Mouse (Mus musculus): ENCODE data around the gene Olfr1442. TPM values are rescaled to one million over a fixed set of nuclear protein-coding genes. Genes with fewer than 3 reads are reported as not detected.
"Not testable (repeated sequence)": the region's sequence is repeated elsewhere in the genome, so short reads cannot be mapped to it uniquely, and the experiment has no call there.

Gene Olfr1442
- not detected in 2 replicates for polyA plus RNA-seq (2016; fragmentation: Nextera tagmentation; extraction: Ambion mirVana)

GRCm38 (mm10) chr19:12670139-12670538, at the start of gene Olfr1442:
Olfr1442 (plus strand) TSS chr19:12670439.
- DNase-seq (ENCODE audit: low spot score) = no peak
- no peaks in the 10 kb centered on the region for H3K27me3 ChIP-seq (replicated peaks; ENCODE audit: low read depth, poor library complexity, severe bottlenecking)
- H3K4me3 ChIP-seq = no peak within 1 kb of the TSS
- H3K36me3 ChIP-seq (replicated peaks) = no peaks in the 10 kb centered on the region
- H3K9me3 ChIP-seq = no peaks in the 10 kb centered on the region
- no peak within 1 kb of the TSS for H3K27ac ChIP-seq (replicated peaks)
- no peaks in the 10 kb centered on the region for H3K4me1 ChIP-seq

DNA sequence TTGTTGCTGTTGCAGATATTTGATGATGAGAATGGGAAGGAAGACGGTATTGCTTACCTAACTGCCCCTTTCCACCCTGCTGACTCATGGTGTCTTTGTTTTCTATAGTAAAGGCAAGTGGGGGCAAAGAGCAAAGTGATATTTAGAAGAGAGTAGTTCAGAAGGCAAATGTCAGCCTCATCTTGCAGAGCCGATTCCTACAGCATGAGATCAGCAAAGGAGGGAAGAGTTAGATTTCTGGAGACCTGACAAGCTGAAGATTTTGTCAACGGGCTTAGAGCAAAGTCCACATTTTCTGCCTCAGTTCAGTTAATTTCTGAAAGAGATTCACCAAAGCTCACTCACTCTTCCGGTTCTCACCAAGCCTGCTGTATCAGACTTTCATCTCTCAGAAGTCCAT, 37.1 kb upstream of the Olfr1442 start, which contains the start of gene Glyat:
TSS of gene Glyat (plus strand) at position 133 of the 400 bp plus-strand sequence.
- Histone ChIP-seq H3K27me3 (replicated peaks; ENCODE audit: low read depth, poor library complexity, severe bottlenecking) (no peaks in the 10 kb centered on the region), H3K27ac (replicated peaks) (no peak within 1 kb of the TSS), H3K4me1 (no peaks in the 10 kb centered on the region), H3K4me3 (no peak within 1 kb of the TSS), H3K36me3 (replicated peaks) (no peaks in the 10 kb centered on the region), H3K9me3 (no peaks in the 10 kb centered on the region)
- 79% methylated on average over 4 of the region's 4 CpGs for WGBS
- DNase-seq (ENCODE audit: low spot score) = no peak

DNA sequence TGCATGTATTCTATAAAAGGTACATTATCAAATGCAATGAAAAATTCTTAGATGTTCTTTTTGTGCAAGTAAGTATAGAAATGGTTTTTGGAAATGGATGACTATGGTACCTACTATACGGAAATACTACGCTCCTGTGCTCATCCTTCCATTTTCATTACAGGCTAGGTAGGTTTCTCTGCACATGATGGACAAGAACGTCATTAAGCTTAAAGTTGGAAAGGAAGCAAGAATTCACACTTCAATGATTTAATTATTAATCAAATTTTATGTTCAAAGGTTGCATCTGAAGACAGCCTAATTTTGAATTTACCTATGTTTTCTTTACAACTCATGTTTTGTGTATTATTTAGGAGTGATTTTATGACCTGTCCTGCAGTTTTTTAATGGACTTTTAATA, 36.0 kb upstream of the Olfr1442 start:
- no peak overlapping the region for H3K4me3 ChIP-seq
- H3K4me1 ChIP-seq = no peaks in the 10 kb centered on the region
- H3K27me3 ChIP-seq (replicated peaks; ENCODE audit: low read depth, poor library complexity, severe bottlenecking) = no peaks in the 10 kb centered on the region
- no peaks in the 10 kb centered on the region for H3K36me3 ChIP-seq (replicated peaks)
- no peaks in the 10 kb centered on the region for H3K9me3 ChIP-seq
- no peak for DNase-seq (ENCODE audit: low spot score)
- H3K27ac ChIP-seq (replicated peaks) = no peak overlapping the region
- WGBS = 92% methylated on average over 3 of the region's 3 CpGs

DNA sequence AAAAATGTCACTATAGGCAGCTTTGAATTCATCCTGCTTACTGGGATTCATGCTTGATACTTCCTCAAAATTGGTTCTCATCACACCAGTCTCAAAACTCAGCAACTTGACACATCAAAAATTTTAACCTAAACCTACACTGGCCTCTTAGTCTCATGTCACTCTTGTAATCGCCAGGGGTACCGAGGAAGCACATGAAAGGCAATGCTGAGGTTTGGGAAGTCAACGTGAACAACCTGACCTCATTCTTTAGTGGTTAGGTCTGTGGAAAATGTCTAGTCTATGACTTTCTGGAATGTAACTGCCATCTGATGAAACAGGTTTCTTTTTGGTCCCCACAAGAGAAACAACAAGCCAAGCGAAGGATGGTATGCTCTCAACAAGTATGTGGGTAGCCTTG, 35.3 kb upstream of the Olfr1442 start:
- no peak overlapping the region for H3K27ac ChIP-seq (replicated peaks)
- DNase-seq (ENCODE audit: low spot score) = no peak
- no peaks in the 10 kb centered on the region for H3K27me3 ChIP-seq (replicated peaks; ENCODE audit: low read depth, poor library complexity, severe bottlenecking)
- H3K4me1 ChIP-seq = no peaks in the 10 kb centered on the region
- no peaks in the 10 kb centered on the region for H3K9me3 ChIP-seq
- H3K4me3 ChIP-seq = no peak overlapping the region
- H3K36me3 ChIP-seq (replicated peaks) = no peaks in the 10 kb centered on the region
- WGBS = 92% methylated on average over 4 of the region's 4 CpGs

- no peak for DNase-seq (ENCODE audit: low spot score)
- Histone ChIP-seq H3K9me3 (no peaks in the 10 kb centered on the region), H3K27me3 (replicated peaks; ENCODE audit: low read depth, poor library complexity, severe bottlenecking) (no peaks in the 10 kb centered on the region), H3K27ac (replicated peaks) (no peak overlapping the region), H3K4me3 (no peak overlapping the region), H3K36me3 (replicated peaks) (no peaks in the 10 kb centered on the region), H3K4me1 (no peaks in the 10 kb centered on the region)
- 73% methylated on average over 3 of the region's 3 CpGs for WGBS
Observed at GRCm38 (mm10) chr19:12636863-12637262, 33.4 kb upstream of the Olfr1442 start.

DNA sequence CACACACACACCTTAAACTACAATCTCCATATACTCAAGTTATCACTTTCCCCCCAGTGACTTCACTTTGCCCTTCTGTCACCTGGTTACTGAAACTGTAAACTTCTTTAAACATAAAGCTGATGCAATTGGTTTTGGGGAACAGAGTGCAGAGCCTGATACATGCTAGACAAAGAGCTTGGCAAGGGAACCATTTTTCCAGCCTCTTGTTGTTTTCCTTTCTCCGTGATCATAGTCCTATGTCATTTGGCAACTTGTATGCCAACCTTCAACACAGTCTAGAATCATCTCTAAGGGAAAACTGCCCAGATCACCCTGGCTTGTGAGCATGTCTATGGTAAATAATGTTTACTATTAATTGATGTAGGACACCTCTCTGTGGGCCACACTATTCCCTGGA, 32.2 kb upstream of the Olfr1442 start:
- WGBS = 78% methylated on average over 1 of the region's 1 CpGs
- H3K4me3 ChIP-seq = no peak overlapping the region
- no peak overlapping the region for H3K27ac ChIP-seq (replicated peaks)
- no peaks in the 10 kb centered on the region for H3K27me3 ChIP-seq (replicated peaks; ENCODE audit: low read depth, poor library complexity, severe bottlenecking)
- H3K36me3 ChIP-seq (replicated peaks) = no peaks in the 10 kb centered on the region
- no peaks in the 10 kb centered on the region for H3K9me3 ChIP-seq
- no peaks in the 10 kb centered on the region for H3K4me1 ChIP-seq
- DNase-seq (ENCODE audit: low spot score) = no peak

DNA sequence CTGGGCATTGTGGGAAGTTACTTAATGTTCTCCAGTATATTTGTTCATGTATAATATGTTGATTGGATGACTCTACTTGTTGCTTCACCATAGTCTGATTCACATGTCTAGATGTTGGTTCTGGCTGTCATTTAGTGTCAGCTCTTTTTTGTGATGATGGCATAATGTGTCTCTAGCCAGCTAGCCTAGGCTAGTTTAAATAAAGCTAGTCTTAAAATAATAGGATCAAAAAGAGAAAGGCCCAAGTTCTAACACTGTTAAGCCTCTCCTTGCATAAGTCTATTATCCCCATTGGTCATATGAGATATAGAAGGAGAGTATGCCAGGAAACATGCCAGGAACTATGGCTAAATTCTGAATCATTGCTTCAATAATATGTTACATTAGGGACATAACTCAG, 20.7 kb upstream of the Olfr1442 start:
- no peaks in the 10 kb centered on the region for H3K9me3 ChIP-seq
- no peaks in the 10 kb centered on the region for H3K4me1 ChIP-seq
- no peak overlapping the region for H3K4me3 ChIP-seq
- no peaks in the 10 kb centered on the region for H3K27me3 ChIP-seq (replicated peaks; ENCODE audit: low read depth, poor library complexity, severe bottlenecking)
- H3K36me3 ChIP-seq (replicated peaks) = no peaks in the 10 kb centered on the region
- no peak for DNase-seq (ENCODE audit: low spot score)
- H3K27ac ChIP-seq (replicated peaks) = no peak overlapping the region

GRCm38 (mm10) chr19:12666156-12666555, 4.1 kb upstream of the Olfr1442 start:
- no peaks in the 10 kb centered on the region for H3K36me3 ChIP-seq (replicated peaks)
- WGBS = 84% methylated on average over 1 of the region's 1 CpGs
- no peak overlapping the region for H3K4me3 ChIP-seq
- H3K9me3 ChIP-seq = peaks cover 16% of the 10 kb centered on the region
- H3K27ac ChIP-seq (replicated peaks) = no peak overlapping the region
- H3K27me3 ChIP-seq (replicated peaks; ENCODE audit: low read depth, poor library complexity, severe bottlenecking) = no peaks in the 10 kb centered on the region
- no peak for DNase-seq (ENCODE audit: low spot score)
- no peaks in the 10 kb centered on the region for H3K4me1 ChIP-seq

DNA sequence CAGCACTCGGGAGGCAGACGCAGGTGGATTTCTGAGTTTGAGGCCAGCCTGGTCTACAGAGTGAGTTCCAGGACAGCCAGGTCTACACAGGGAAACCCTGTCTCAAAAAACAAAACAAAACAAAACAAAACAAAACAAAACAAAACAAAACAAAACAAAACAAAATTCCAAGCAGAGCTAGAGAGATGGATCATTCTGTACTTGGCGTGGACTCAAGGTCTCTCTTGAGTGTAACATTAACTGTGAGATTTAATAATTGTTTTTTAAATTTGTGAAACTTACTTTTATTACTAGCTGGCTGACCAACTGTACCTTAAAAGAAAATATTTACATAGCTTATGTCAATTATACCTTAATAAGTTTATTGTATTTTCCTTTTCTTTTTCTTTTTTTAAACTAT, 1.6 kb upstream of the Olfr1442 start:
- not testable (repeated sequence) for H3K27ac ChIP-seq (replicated peaks); H3K36me3 ChIP-seq (replicated peaks); H3K4me3 ChIP-seq; H3K27me3 ChIP-seq (replicated peaks; ENCODE audit: low read depth, poor library complexity, severe bottlenecking); DNase-seq (ENCODE audit: low spot score); H3K4me1 ChIP-seq; H3K9me3 ChIP-seq
- 91% methylated on average over 3 of the region's 3 CpGs for WGBS

GRCm38 (mm10) chr19:12671051-12671450, 812 bp downstream of the Olfr1442 start:
- H3K27me3 ChIP-seq (replicated peaks; ENCODE audit: low read depth, poor library complexity, severe bottlenecking) = no peaks in the 10 kb centered on the region
- no peak overlapping the region for H3K27ac ChIP-seq (replicated peaks)
- H3K36me3 ChIP-seq (replicated peaks) = no peaks in the 10 kb centered on the region
- H3K4me1 ChIP-seq = no peaks in the 10 kb centered on the region
- no peak for DNase-seq (ENCODE audit: low spot score)
- H3K4me3 ChIP-seq = no peak overlapping the region
- 82% methylated on average over 4 of the region's 4 CpGs for WGBS
- no peaks in the 10 kb centered on the region for H3K9me3 ChIP-seq

DNA sequence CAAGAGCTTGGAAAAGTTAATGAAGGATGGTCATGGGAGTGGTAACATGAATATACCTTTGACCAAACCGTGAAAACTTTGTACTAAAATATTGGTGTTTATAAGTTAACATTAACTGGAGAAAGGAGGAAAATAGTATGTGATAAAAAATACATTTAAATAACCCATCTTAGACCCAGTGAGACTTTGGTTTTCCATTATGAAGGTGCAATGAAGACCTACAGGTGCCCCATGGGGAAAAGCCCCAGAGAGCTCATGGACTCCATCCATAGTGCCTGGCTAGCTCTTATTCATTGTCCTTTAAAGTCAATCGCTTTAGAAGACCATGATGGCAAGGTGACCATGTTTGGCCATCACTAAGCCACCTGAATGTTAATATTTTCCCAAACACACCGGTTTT, 7.6 kb downstream of the Olfr1442 start, which contains the start of gene Olfr1443:
TSS of gene Olfr1443 (plus strand) at position 301 of the 400 bp plus-strand sequence.
- Histone ChIP-seq H3K27me3 (replicated peaks; ENCODE audit: low read depth, poor library complexity, severe bottlenecking) (no peaks in the 10 kb centered on the region), H3K27ac (replicated peaks) (no peak within 1 kb of the TSS), H3K36me3 (replicated peaks) (no peaks in the 10 kb centered on the region), H3K4me3 (no peak within 1 kb of the TSS), H3K4me1 (no peaks in the 10 kb centered on the region), H3K9me3 (no peaks in the 10 kb centered on the region)
- no peak for DNase-seq (ENCODE audit: low spot score)
- 76% methylated on average over 3 of the region's 3 CpGs for WGBS

- no peak overlapping the region for H3K27ac ChIP-seq (replicated peaks)
- H3K4me3 ChIP-seq = no peak overlapping the region
- no peak for DNase-seq (ENCODE audit: low spot score)
- H3K36me3 ChIP-seq (replicated peaks) = no peaks in the 10 kb centered on the region
- H3K4me1 ChIP-seq = no peaks in the 10 kb centered on the region
- no peaks in the 10 kb centered on the region for H3K9me3 ChIP-seq
- H3K27me3 ChIP-seq (replicated peaks; ENCODE audit: low read depth, poor library complexity, severe bottlenecking) = no peaks in the 10 kb centered on the region
Observed at GRCm38 (mm10) chr19:12684638-12685037, 14.4 kb downstream of the Olfr1442 start.

- Histone ChIP-seq H3K36me3 (replicated peaks) (no peaks in the 10 kb centered on the region), H3K4me1 (no peaks in the 10 kb centered on the region), H3K27me3 (replicated peaks; ENCODE audit: low read depth, poor library complexity, severe bottlenecking) (no peaks in the 10 kb centered on the region), H3K4me3 (no peak overlapping the region), H3K27ac (replicated peaks) (no peak overlapping the region), H3K9me3 (no peaks in the 10 kb centered on the region)
- DNase-seq (ENCODE audit: low spot score) = no peak
Observed at GRCm38 (mm10) chr19:12685231-12685630, 15.0 kb downstream of the Olfr1442 start.

DNA sequence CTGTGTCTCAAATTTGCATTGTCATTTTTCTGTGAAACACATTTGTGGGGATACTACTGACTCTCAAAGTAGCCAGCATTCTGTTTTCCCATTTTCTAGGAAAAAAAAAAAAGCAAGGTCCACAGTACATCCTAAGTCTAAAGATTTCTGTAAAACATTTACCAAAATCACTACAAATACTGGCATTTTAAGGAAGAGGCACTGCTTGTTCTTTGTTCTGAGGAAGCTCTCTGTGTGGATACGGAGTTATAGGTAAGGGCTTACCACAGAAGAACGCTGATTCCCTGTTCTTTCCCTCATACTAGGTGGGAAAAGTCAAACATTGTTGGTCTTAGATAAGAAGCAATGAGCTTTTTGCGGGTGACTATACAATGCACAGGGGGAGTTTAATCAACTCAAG, 25.4 kb downstream of the Olfr1442 start, which contains the start of gene Keg1:
TSS of gene Keg1 (plus strand) at position 197 of the 400 bp plus-strand sequence.
- WGBS = 81% methylated on average over 3 of the region's 3 CpGs
- Histone ChIP-seq H3K4me3 (no peak within 1 kb of the TSS), H3K27ac (replicated peaks) (no peak within 1 kb of the TSS), H3K36me3 (replicated peaks) (no peaks in the 10 kb centered on the region), H3K9me3 (no peaks in the 10 kb centered on the region), H3K4me1 (no peaks in the 10 kb centered on the region), H3K27me3 (replicated peaks; ENCODE audit: low read depth, poor library complexity, severe bottlenecking) (no peaks in the 10 kb centered on the region)
- DNase-seq (ENCODE audit: low spot score) = no peak

Measured in embryonic facial prominence, embryonic 10.5 days (tissue).